Mouse (Mus musculus): Measurements from ENCODE around the gene Rbmy. TPM values are rescaled to one million over a fixed set of nuclear protein-coding genes. Genes with fewer than 3 reads are reported as not detected.

Rbmy gene
- polyA plus RNA-seq (2014; fragmentation: Illumina TruSeq; extraction: RNeasy Lipid Tissue Mini Kit (QIAGEN cat#74804); ENCODE audit: low read depth, low replicate concordance): not detected

DNA sequence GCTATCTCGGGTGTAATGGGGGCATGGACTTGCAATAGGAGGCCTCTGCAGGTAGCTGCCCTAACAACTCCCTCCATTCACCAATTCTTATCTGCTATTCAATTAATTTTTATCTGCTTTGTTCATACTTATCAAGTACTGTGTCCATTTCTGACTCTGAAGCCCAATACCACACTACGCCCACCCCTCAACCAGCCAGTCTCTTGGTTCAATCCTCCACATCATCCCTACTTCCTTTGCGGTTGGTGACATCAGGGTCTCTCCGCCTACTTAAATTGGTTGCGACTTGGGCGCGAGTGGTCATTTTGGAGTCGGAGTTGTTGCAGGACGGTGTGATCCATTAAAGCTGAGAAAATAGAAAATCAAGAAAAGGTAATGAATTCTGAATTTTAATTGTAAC lies at the start of gene Rbmy, which contains the start of gene Gm10256:
Rbmy (plus strand) TSS at position 301 of the 400 bp plus-strand sequence.
Gm10256 (plus strand) TSS at position 320 of the 400 bp plus-strand sequence.

DNA sequence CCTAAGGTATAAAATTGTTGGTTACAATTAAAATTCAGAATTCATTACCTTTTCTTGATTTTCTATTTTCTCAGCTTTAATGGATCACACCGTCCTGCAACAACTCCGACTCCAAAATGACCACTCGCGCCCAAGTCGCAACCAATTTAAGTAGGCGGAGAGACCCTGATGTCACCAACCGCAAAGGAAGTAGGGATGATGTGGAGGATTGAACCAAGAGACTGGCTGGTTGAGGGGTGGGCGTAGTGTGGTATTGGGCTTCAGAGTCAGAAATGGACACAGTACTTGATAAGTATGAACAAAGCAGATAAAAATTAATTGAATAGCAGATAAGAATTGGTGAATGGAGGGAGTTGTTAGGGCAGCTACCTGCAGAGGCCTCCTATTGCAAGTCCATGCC lies 34.4 kb upstream of the Rbmy start, which contains the start of gene Gm4064:
Gm4064 (minus strand) TSS at position 101 of the 400 bp plus-strand sequence.

Other genes starting within 250 kb of the Rbmy start
- not detected for gene H2al2c, start 231.6 kb upstream of the Rbmy start, polyA plus RNA-seq (2014; fragmentation: Illumina TruSeq; extraction: RNeasy Lipid Tissue Mini Kit (QIAGEN cat#74804); ENCODE audit: low read depth, low replicate concordance)
- not detected for gene Sry, start 167.0 kb upstream of the Rbmy start, polyA plus RNA-seq (2014; fragmentation: Illumina TruSeq; extraction: RNeasy Lipid Tissue Mini Kit (QIAGEN cat#74804); ENCODE audit: low read depth, low replicate concordance)
- not detected for gene H2al2b, start 110.0 kb upstream of the Rbmy start, polyA plus RNA-seq (2014; fragmentation: Illumina TruSeq; extraction: RNeasy Lipid Tissue Mini Kit (QIAGEN cat#74804); ENCODE audit: low read depth, low replicate concordance)
- not detected for gene Gm4064, start 34.5 kb upstream of the Rbmy start, polyA plus RNA-seq (2014; fragmentation: Illumina TruSeq; extraction: RNeasy Lipid Tissue Mini Kit (QIAGEN cat#74804); ENCODE audit: low read depth, low replicate concordance)
- not detected for gene Gm10256, start within 50 bp of the Rbmy start, polyA plus RNA-seq (2014; fragmentation: Illumina TruSeq; extraction: RNeasy Lipid Tissue Mini Kit (QIAGEN cat#74804); ENCODE audit: low read depth, low replicate concordance)
- not detected for gene Gm10352, start 70.3 kb downstream of the Rbmy start, polyA plus RNA-seq (2014; fragmentation: Illumina TruSeq; extraction: RNeasy Lipid Tissue Mini Kit (QIAGEN cat#74804); ENCODE audit: low read depth, low replicate concordance)
- not detected for gene Gm29289, start 101.9 kb downstream of the Rbmy start, polyA plus RNA-seq (2014; fragmentation: Illumina TruSeq; extraction: RNeasy Lipid Tissue Mini Kit (QIAGEN cat#74804); ENCODE audit: low read depth, low replicate concordance)

Measured in heart, adult 10 weeks (tissue).